Mouse (Mus musculus): ENCODE measurements around the gene Nt5c. TPM values are rescaled to one million over a fixed set of nuclear protein-coding genes. Genes with fewer than 3 reads are reported as not detected.
"Not testable (repeated sequence)": the region's sequence is repeated elsewhere in the genome, so short reads cannot be mapped to it uniquely, and the experiment has no call there.

Gene Nt5c
- polyA plus RNA-seq, 1 experiment = 48.5 TPM

GRCm38 (mm10) chr11:115472183-115472582, 19.5 kb downstream of the Nt5c start:
- no peak for DNase-seq (ENCODE audit: low read depth)

GRCm38 (mm10) chr11:115467217-115467618, 24.4 kb downstream of the Nt5c start:
- DNase-seq (ENCODE audit: low read depth) = no peak

GRCm38 (mm10) chr11:115464851-115465250, 26.8 kb downstream of the Nt5c start:
- no peak for DNase-seq (ENCODE audit: low read depth)

- DNase-seq (ENCODE audit: low read depth) = no peak
Observed at GRCm38 (mm10) chr11:115463397-115463796, 28.3 kb downstream of the Nt5c start.

DNA sequence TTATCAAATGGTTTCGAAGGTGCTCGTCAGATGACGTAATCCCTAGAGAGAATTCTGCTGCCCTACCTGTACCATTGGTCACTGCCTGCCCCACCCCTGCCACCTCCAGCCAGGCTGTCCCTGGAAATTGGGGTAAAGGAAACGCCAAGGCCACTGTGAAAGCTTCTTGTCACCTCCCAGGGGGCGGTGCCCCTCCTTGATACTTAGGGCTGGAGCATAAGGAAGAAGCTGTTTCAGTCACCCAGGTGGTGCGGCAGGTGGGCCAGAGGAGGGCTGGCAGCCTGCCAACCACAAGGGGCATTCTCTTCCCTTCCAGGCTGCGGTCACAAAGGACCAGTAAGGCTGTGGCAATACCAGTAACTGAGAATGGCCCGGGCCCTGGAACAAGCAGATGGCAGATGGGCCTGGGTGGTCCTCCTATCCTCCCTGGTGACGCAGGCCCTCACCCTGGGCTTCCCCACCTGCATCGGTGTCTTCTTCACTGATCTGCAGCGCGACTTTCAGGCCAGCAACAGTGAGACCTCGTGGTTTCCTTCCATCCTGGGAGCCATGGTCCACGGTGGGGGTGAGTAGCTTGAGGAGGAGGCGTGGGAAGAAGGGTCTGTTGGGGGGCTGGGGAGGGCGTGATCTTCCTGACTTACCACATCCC, 29.3 kb downstream of the Nt5c start, which contains the start of gene Slc16a5:
Gene Slc16a5, plus strand, starts transcription at position 232 of the 649 bp plus-strand sequence.
- no peak for DNase-seq (ENCODE audit: low read depth)

DNA sequence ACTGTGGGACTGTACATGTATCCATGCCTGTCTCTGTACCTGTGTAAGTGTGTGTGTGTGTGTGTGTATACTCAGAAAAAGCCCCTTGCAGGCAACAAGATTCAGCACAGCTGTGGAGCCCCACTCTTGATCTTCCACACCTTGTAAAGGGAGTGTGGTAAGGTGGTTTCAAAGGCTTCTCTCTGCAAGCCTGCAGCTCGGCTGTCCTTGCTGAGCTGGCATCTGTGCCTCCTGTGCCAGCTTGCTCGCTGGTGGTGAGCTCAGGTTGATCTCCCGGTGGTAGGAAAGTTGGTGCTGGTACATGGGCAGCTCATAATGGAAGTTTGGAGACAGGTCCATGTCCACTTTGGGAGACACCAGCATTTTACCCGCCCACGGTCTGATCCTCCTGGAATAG, 29.8 kb downstream of the Nt5c start:
- DNase-seq (ENCODE audit: low read depth) = no peak

GRCm38 (mm10) chr11:115460976-115461375, 30.7 kb downstream of the Nt5c start:
- DNase-seq (ENCODE audit: low read depth) = no peak

DNA sequence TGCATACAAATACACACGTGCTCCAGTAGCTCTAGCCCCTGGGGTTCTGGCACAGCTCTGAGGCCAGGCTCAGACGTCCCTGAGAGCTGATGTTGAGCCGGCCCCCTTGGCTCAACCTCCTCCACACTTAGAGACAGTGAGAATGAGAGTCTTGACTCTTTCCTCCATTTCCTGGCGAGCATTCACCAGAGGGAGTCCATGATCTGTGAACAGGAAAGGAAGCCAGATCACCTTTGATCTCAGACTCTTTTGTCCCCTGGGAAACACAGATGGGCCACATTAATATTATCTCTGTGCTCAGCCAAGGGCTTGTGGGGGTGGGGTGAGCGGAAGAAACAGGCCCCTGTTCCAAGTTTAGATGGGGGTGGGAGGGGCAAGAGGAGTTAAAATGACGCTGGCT, 34.3 kb downstream of the Nt5c start:
- no peak for DNase-seq (ENCODE audit: low read depth)

DNA sequence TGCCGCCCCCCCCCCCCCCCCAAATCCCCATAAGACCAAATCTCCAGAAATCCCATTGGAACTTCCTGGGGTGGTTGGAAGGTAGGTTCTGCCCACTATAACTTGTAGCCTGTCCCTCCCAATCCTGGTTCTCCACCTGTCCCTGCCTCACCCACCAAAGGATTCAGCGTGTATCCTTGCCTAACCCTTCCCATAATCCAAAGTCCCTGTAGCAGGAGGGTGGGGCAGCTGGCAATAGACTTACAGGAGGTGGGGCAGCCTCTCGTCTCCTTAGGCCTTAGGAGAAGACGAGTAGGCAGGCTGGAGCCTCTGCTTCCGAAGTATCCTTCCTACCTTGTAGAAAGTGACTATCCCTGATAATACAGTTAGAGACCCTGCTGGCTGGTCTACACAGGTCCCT, 35.5 kb downstream of the Nt5c start:
- DNase-seq (ENCODE audit: low read depth) = no peak

DNA sequence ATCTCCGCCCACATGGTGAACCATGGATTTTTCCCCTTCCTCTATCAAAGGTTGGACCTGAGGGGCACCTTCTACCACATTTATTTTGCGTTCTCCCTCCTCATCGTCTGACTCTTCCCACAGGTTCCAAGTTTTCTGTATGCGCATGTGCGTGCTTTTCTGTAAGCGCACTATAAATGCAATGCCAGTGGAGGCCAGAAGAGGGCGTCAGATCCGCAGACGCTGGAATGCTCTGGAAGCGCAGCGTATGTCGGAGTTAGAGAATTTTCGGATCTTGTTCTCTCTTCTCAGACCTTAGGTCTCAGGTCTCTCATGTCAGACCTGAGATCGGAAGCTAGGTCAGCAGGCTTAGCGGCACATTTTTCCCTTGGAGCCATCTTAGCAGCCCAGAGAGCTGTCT, 36.0 kb downstream of the Nt5c start:
- DNase-seq (ENCODE audit: low read depth) = no peak

- DNase-seq (ENCODE audit: low read depth) = not testable (repeated sequence)
Observed at GRCm38 (mm10) chr11:115454822-115455221, 36.8 kb downstream of the Nt5c start.

GRCm38 (mm10) chr11:115453306-115453705, 38.4 kb downstream of the Nt5c start:
- no peak for DNase-seq (ENCODE audit: low read depth)

DNA sequence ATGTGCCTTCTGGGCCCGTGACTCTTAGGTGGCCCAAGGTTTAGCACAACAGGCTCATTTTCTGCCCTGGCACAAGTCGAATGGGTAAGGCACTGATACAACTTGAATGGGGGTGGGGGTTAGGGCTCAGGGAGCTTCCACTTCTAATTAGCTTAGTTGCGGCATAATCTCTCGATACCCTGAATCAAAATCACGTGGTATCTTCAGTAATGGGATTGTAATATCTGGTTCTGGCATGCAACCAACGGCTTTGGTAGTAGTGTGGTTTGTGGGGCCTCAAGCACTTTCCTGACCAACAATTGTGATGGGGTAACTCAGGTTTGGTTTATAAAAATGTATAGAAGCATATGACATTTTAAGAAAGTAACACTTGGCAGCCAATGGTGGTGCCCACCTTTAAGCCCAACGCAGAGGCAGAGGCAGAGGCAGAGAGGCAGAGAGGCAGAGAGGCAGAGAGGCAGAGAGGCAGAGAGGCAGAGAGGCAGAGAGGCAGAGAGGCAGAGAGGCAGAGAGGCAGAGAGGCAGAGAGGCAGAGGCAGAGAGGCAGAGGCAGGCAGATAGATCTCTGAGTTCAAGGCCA, 39.3 kb downstream of the Nt5c start:
- DNase-seq (ENCODE audit: low read depth) = no peak

GRCm38 (mm10) chr11:115451781-115452241, 39.9 kb downstream of the Nt5c start:
- DNase-seq (ENCODE audit: low read depth) = no peak

- DNase-seq (ENCODE audit: low read depth) = no peak
Observed at GRCm38 (mm10) chr11:115450176-115450575, 41.5 kb downstream of the Nt5c start.

DNA sequence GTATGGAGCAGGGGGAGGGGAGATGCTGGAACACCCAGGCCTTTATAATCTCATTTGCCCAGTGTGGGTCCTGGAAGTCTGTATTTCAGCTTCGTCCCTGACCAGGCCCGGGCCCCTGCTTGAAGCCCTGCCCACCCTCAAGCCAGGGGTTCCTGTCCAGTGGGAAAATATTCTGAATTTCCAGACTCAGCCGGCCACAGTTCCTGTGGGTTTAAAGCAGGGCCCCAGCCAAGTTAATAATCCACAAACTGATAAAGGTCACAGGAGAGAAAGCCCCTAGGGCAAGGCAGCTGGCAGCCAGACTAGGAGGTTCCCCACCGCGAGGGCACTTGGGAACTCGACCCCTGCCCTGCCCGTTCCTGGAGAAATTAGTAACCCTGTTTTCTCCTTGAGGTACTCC, 42.7 kb downstream of the Nt5c start:
- DNase-seq (ENCODE audit: low read depth) = no peak

DNA sequence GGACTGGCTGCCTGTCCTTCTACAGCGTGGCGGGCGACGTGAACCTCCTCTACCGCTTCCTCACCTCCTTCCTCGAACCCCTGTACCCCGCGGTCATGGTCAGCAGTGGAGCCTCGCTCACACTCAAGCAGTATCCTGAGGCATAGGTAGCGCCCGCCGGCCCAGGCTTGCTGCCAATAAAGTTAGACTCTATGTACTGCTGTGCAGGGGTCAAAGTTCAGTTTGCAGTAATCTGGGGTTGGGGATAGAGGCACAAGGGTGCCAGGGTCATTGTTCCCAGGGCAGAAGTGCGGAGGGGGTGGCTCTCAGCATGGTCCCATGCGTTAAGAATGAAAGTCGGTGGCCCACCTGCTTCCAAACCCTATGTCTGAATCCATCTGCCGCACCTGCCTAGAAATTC, 43.6 kb downstream of the Nt5c start:
- DNase-seq (ENCODE audit: low read depth) = no peak

DNA sequence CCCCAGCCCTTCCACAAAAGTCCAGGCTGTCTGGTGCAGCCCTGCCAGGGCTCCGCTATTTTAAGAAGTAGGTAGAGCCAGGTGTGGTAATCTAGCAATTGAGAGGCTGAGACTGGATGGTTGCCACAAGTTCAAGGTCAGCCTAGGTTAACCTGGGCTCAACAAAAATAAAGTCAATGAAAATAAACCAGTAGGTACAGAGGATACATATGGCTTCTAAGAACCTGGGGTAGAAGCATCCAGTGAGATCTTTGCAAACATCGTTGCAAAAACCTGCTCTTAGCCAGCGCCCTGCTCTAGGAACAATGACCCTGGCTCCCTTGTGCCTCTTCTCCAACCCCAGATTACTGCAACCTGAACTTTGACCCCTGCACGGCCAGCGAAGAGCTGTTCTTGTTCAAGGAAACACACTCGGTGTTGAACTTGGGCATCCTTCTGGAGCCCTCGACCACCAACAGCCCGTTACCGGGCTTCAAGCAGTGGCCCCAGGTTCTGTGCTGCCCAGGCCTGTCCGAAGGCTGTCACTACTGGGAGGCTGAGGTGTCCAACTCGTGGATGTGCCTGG, 44.3 kb downstream of the Nt5c start:
- DNase-seq (ENCODE audit: low read depth) = no peak

GRCm38 (mm10) chr11:115446906-115447305, 44.8 kb downstream of the Nt5c start:
- no peak for DNase-seq (ENCODE audit: low read depth)

DNA sequence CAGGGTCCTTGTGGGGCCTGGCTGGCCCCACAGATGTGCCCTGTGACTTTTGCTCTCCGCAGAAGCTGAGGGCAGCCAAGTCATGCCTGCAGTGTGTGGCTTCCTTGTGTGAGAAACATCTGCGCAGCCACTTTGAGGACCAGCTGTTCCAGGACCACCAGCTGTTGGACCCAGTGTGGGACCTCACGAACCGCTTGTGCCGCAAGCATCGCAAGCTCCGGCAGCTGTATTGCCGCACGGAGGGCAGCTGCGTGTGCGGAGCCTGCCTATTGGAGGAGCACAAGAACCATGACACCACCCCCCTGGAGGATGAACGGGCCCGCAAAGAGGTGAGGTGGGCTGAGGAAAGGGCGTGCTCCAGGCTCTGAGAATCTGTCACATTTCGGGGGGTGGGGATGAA, 50.2 kb downstream of the Nt5c start:
- DNase-seq (ENCODE audit: low read depth) = no peak
